Mouse (Mus musculus): ENCODE measurements around the gene Mlec.

Mlec gene
- long read RNA-seq, experiment 1, full-length matches to known transcripts, result 38 of 67 reads
- long read RNA-seq, experiment 1, partial matches to known transcripts, result 0 of 67 reads
- long read RNA-seq, experiment 1, other reads (novel, unspliced or antisense), result 29 of 67 reads
- long read RNA-seq, experiment 2, full-length matches to known transcripts, result 47 of 68 reads
- long read RNA-seq, experiment 2, partial matches to known transcripts, result 0 of 68 reads
- long read RNA-seq, experiment 2, other reads (novel, unspliced or antisense), result 21 of 68 reads

DNA sequence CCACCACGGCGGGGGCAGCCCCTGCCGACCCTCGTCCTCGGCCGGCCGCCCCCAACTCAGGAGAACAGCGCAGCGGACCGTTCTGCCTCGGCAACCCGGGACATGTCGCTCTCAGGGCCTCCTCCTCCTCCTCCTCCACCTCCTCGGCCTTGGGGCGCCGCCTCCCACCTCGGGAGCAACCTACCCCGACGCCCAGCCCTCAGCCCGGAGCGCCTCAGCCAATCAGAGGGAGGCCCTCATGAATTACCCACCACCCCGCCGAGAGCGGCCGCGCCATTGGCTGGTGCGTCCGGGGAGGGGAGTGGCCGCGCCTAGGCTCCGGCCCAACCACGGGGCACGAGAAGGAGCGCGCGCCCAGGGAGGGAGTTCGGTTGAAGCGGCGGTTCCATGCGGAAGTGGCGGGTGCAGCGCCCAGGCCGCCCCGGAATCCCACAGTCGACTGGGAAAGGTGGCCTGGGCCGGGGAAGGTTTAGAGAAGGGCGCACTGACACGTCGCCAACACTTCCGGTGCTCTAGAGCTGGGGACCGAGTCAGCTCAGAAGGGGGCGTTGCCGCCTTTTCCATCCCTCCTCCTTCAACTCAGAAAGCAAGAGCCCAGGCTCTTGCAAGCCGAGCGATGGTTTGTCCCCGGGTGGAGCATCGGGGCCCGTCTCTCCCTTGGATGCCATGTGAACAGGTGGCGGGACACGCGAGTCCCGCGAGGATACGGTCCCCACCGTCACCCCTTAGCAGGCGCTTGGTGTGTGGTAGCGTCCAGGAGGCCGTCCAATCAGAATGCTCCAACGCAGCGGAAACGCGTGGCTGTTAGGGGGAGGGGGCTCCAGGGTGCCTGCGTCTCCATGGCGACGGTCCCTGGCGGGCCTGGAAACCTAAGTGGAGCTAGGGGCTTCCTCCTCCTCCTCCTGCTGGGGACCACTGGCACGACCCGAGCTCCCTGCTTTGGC, at the start of gene Mlec:
TSS of gene Mlec (minus strand) at position 140 of the 944 bp plus-strand sequence.
- intact Hi-C loops (cut with DNase I), result no loop called here

DNA sequence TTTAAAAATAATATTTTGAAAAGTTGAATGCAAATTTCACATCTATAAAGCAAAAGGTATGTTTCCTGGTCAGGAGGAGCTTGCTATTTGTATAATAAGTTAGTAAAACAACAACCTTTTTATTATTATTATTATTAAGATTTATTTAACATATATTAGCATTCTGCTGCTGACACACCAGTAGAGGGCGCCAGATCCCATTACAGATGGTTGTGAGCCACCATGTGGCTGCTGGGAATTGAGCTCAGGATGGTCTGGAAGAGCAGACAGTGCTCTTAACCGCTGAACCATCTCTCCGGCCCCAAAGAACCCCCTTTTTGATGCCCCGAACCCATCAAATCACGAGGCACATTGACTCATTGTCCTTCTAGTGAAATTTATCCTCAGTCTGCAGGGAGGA, 49.3 kb upstream of the Mlec start:
- intact Hi-C loops (cut with DNase I), result no loop called here

DNA sequence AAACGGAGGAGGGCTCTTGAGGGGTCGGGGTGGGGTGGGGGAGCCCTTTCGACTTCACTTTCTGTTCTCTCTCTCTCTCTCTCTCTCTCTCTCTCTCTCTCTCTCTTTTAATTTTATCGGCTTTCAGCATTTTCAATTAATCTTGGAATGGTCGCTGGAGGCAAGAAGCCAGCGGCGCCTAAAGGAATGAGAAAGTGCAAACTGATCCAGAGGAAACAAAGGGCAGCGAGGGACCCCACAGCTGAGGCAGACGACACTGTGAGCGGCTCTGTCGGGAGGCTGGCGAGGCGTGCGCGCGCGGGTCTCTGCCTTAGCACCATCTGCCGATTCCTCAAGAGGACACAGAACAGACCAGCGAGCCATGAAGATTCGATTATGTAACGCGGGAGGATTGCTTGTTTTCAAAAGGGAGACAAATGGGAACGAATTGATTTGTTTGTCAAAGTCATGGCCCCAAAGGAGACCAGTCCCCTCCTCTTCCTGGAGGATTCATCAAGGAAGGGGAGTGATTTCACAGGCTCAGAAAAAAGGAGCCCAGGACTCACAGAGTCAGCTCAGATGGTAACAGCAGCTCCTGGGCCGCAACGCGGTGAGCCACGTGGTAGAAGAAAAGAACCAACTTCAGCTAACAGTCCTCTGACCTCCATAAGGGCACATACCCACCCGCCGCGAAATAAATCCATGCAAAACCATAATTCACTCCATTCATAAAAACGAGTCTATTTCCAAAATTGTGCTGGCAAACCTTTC, 46.8 kb upstream of the Mlec start:
- intact Hi-C loops (cut with DNase I), result no loop called here

- intact Hi-C loops (cut with DNase I), result no loop called here
These were observed 46.0 kb upstream of the Mlec start for GRCm38 (mm10) chr5:115203735-115204561.

DNA sequence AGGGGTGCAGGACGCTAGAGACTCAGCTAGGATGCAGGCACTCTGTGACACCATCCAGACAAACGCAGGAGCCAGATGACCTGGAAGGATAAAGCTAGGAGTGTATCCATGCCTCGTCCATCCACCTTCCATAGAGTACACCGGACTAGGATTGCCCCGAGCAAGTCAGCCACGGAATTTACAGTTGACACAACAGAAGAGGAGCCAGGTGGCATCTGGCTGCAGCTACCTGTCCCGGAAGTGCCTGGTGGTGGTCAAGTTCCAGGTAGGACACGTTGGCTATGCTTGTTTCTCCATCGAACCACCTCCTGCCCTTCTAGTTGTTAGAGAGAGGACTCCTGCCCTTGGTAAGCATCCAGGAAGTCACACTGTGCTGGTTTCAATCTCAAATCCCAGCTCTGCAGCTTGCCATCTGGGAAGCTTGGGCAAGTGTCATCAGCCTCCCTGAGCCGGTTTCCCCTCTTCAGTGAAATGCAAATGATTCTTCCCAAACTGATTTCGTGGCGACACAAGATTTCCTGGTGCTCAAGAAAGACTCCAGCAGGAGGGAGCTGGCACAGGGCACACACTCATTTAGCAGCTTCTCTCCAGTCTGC, 36.7 kb upstream of the Mlec start:
- intact Hi-C loops (cut with DNase I), result no loop called here

- intact Hi-C loops (cut with DNase I), result loop anchor here (2.0 kb wide), 1 partner anchor 41 kb away; the partner anchor contains the start of gene Pop5
These were observed 36.0 kb upstream of the Mlec start, which contains the start of gene Cabp1 for GRCm38 (mm10) chr5:115193669-115194625. Gene Cabp1, minus strand, starts transcription at chr5:115194381.

GRCm38 (mm10) chr5:115193226-115193625, 35.2 kb upstream of the Mlec start:
- intact Hi-C loops (cut with DNase I), result loop anchor here (2.0 kb wide), 1 partner anchor 42 kb away; the partner anchor contains the start of gene Pop5

- intact Hi-C loops (cut with DNase I), result loop anchor here (2.0 kb wide), 1 partner anchor 42 kb away; the partner anchor contains the start of gene Pop5
These were observed 34.8 kb upstream of the Mlec start for GRCm38 (mm10) chr5:115192828-115193195.

GRCm38 (mm10) chr5:115191880-115192827, 34.2 kb upstream of the Mlec start:
- intact Hi-C loops (cut with DNase I), result loop anchor here (2.0 kb wide), 1 partner anchor 43 kb away; the partner anchor contains the start of gene Pop5

DNA sequence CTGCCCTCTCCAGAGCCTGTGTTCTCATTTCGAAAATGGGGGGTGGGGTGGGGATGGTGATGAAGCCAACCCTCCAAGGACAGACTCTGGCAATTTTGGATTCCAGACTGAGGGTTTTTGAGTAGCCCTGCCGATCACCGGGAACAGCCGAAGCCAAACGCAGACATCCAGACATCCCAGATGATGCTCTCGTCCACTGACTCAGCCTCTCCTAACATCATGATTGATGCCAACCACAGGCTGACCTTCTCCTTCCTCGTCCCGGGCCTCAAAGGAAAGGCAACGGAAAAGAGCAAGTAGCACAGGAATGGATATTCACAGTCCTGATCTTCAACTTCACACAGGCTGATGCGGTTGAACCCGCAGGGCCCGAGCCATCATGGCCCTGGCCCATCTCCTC, 32.1 kb upstream of the Mlec start:
- intact Hi-C loops (cut with DNase I), result no loop called here

GRCm38 (mm10) chr5:115188824-115189223, 30.8 kb upstream of the Mlec start:
- intact Hi-C loops (cut with DNase I), result loop anchor here (1.0 kb wide), 1 partner anchor 23 kb away; no protein-coding TSS in a partner anchor

- intact Hi-C loops (cut with DNase I), result no loop called here
These were observed 29.5 kb upstream of the Mlec start for GRCm38 (mm10) chr5:115187188-115188131.

DNA sequence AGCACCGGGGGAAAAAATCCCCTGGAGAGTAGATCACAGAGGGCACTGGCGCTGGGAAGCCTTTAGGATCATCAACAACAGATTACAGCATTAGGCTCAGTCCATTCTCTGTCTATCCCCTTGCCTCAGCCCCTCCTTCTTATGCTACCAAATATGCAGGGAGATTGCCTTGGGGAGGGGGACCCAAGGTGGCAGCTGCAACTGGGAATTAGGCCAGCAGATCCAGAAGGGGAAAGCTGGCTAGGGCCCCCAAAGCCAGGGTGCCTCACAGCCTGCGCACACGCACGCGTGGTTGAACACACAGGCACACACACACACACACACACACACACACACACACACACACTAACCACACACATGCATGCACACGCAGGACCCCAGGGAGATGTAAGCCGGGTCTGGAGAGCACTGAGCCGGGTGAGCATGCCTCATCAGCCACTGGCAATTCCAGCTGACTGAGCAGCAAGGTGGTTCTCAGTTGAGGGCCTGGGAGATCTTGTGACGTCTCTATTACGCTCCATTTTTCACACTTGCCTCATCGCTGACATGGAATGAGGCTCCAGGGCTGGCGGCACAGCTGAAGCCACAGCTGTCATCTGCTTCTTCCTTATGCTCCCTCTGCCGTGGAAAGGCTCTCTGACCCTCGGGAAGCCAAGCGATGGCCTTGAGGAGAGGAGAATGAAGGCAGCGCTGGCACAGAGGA, 28.5 kb upstream of the Mlec start:
- intact Hi-C loops (cut with DNase I), result no loop called here

DNA sequence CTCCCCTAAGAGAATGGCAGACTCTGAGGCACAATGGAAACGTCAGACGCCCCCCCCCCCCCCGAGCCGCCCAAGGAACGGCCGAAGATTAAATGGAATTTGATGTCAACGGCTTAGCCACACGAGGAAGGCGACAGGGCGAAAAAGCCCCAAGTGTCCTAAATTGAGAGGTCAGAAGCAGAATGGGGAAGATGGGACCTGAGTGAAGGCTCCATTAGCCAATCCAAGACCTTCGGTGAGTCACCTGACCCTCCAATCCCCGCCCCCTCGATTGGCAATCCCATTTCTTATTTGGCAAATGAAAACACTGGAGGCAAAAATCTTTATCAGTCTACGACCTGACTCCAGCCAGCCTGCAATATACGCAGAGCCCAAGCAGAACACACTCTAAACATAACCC, 26.7 kb upstream of the Mlec start:
- intact Hi-C loops (cut with DNase I), result no loop called here

DNA sequence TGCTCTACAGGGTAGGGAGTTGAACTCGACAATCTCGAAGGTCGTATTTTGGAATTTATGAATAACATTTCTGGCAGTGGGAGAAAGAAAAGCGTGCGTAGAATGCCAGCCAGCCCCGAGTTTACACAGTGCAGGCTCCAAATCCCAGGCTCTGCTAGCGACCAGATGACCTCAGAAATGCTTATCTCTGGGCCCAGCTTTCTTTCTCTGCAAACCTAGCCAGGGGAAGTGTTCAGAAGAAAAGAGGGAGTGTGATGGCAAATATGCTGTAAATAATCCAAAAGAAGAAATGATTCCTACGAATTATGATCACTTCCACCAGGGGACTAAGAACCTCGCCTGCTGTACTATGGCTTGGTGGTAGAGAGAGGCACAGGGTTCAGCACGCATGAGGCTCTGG, 25.5 kb upstream of the Mlec start:
- intact Hi-C loops (cut with DNase I), result no loop called here

DNA sequence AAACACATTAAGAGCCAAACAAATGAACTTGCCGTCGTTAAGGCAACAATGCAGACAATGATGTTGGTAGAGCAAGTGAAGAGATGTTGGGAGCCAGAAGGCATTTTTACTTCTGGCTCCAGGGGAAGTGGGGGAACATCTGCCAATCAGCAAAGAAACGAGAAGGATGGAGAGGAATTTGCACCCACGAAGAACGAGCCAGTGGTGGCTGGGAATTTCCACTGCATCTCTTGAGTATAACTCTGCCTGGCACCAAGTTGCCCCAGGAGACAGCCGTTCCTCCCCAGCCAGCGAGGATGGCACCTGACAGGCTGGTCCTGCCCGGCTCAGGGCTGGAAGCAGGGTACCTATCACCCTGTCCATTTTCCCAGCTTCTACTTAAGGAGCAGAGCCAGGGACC, 24.9 kb upstream of the Mlec start:
- intact Hi-C loops (cut with DNase I), result no loop called here

Measured in adrenal gland (tissue).